Mouse (Mus musculus): ENCODE results near the gene Prickle4. TPM values are rescaled to one million over a fixed set of nuclear protein-coding genes. Genes with fewer than 3 reads are reported as not detected.

Gene Prickle4
- polyA plus RNA-seq, 1 experiment, result 5.5 TPM

DNA sequence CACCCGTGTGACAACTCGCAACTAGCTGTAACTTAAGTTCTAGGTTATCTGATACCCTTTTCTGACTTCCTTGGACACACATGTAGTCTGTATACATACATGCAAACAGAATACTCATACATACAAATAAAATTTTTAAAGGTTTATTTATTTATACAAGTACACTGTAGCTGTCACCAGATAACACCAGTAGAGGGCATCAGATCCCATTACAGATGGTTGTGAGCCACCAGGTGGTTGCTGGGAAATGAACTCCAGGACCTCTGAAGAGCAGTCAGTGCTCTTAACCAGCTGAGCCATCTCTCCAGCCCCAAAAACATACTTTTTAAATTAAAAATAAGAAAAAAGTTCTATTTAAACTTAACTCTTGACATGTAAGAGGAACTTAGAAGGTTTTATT lies 51.5 kb downstream of the Prickle4 start:
- no peaks in the 10 kb centered on the region for H3K27me3 ChIP-seq (ENCODE audit: control insufficient read depth, insufficient read depth, low read length)
- H3K36me3 ChIP-seq (ENCODE audit: control insufficient read depth, insufficient read depth, low read length), result no peaks in the 10 kb centered on the region
- TF ChIP-seq CTCF (IDR thresholded peaks at IDR 0.05; ENCODE audit: borderline replicate concordance, control insufficient read depth, extremely low read depth, insufficient read depth, low read length, poor library complexity), result no peak
- TF ChIP-seq POLR2A (IDR thresholded peaks at IDR 0.05; ENCODE audit: control insufficient read depth, extremely low read depth, insufficient read depth, low read length, poor library complexity), result no peak
- no peaks in the 10 kb centered on the region for H3K4me1 ChIP-seq (replicated peaks; ENCODE audit: control insufficient read depth, insufficient read depth, low read length)
- 97% methylated on average over 2 of the region's 2 CpGs for WGBS
- no peak overlapping the region for H3K4me3 ChIP-seq (ENCODE audit: control insufficient read depth, insufficient read depth, low read length)
- peak; percentile 18 for DNase-seq
- no peak overlapping the region for H3K27ac ChIP-seq (ENCODE audit: control insufficient read depth, insufficient read depth, low read length)

Other genes with a start within 250 kb of the Prickle4 start
- gene Taf8, start 192.4 kb downstream of the Prickle4 start, polyA plus RNA-seq (2012; rRNA removed), result 68.2 and 74.3 TPM in 2 replicates
- 1,622 and 2,069 TPM in 2 replicates for gene Ccnd3, start 189.7 kb downstream of the Prickle4 start, polyA plus RNA-seq (2012; rRNA removed)
- 14.2 and 16.9 TPM in 2 replicates for gene Bysl, start 83.2 kb downstream of the Prickle4 start, polyA plus RNA-seq (2012; rRNA removed)
- gene Med20, start 83.2 kb downstream of the Prickle4 start, polyA plus RNA-seq (2012; rRNA removed), result 46.1 and 56.4 TPM in 2 replicates
- gene Gm20517, start 83.1 kb downstream of the Prickle4 start, polyA plus RNA-seq (2012; rRNA removed), result 2.8 and 4.5 TPM in 2 replicates
- gene Usp49, start 64.0 kb downstream of the Prickle4 start, polyA plus RNA-seq (2012; rRNA removed), result 12.5 and 17.2 TPM in 2 replicates
- gene Tomm6, start 6.3 kb downstream of the Prickle4 start, polyA plus RNA-seq (2012; rRNA removed), result 90.5 and 107 TPM in 2 replicates
- 7.0 and 7.1 TPM in 2 replicates for gene Frs3, start 5.7 kb downstream of the Prickle4 start, polyA plus RNA-seq (2012; rRNA removed)
- gene Gm21981, start 281 bp downstream of the Prickle4 start, polyA plus RNA-seq (2012; rRNA removed), result 1.0 and 1.4 TPM in 2 replicates
- 4.4 and 6.0 TPM in 2 replicates for gene Pgc, start 32.1 kb upstream of the Prickle4 start, polyA plus RNA-seq (2012; rRNA removed)
- 25.3 and 25.5 TPM in 2 replicates for gene Tfeb, start 42.3 kb upstream of the Prickle4 start, polyA plus RNA-seq (2012; rRNA removed)
- 18.9 and 19.8 TPM in 2 replicates for gene Mdfi, start 140.0 kb upstream of the Prickle4 start, polyA plus RNA-seq (2012; rRNA removed)
- 194 and 212 TPM in 2 replicates for gene Foxp4, start 229.9 kb upstream of the Prickle4 start, polyA plus RNA-seq (2012; rRNA removed)